Mouse (Mus musculus): Measurements from ENCODE around the gene Gm20708. TPM values are rescaled to one million over a fixed set of nuclear protein-coding genes. Genes with fewer than 3 reads are reported as not detected.

The Gm20708 gene
- polyA plus RNA-seq, 1 experiment, result 0.35 TPM

- H3ac ChIP-seq (ENCODE audit: control insufficient read depth, insufficient read length), result peak overlapping the region; percentile 52
- H3K36me3 ChIP-seq (ENCODE audit: control insufficient read depth, insufficient read depth), result peaks cover 11% of the 10 kb centered on the region
- no peaks in the 10 kb centered on the region for H3K27me3 ChIP-seq (ENCODE audit: control insufficient read depth, insufficient read depth, insufficient read length)
- peak overlapping the region; percentile 88 for H3K4me3 ChIP-seq
- TF ChIP-seq TCF12 (IDR thresholded peaks at IDR 0.05; ENCODE audit: insufficient read depth, poor library complexity, severe bottlenecking), result no peak
- TF ChIP-seq POLR2A (IDR thresholded peaks at IDR 0.05; ENCODE audit: insufficient read length, low read depth), result peak; percentile 34
- peak; percentile 51 for TF ChIP-seq POLR2AphosphoS2 (IDR thresholded peaks at IDR 0.05; ENCODE audit: insufficient read length, low read depth)
- H3K79me2 ChIP-seq (ENCODE audit: control insufficient read depth, insufficient read depth), result peaks cover 43% of the 10 kb centered on the region
- peak overlapping the region; percentile 82 for H3K4me2 ChIP-seq (ENCODE audit: low read depth)
These were observed 39.0 kb downstream of the Gm20708 start for GRCm38 (mm10) chr11:117848271-117848984.

GRCm38 (mm10) chr11:117848985-117849671 is 39.7 kb downstream of the Gm20708 start, which contains the start of gene Birc5:
Gene Birc5 (plus strand): TSS chr11:117849251.
- peaks cover 49% of the 10 kb centered on the region for H3K79me2 ChIP-seq (ENCODE audit: control insufficient read depth, insufficient read depth)
- TF ChIP-seq MAX (IDR thresholded peaks at IDR 0.05; ENCODE audit: low read depth) (no peak), TCF3 (IDR thresholded peaks at IDR 0.05; ENCODE audit: insufficient read length, low read depth) (peak; percentile 16), POLR2A (IDR thresholded peaks at IDR 0.05; ENCODE audit: insufficient read length, low read depth) (peak; percentile 92), USF1 (IDR thresholded peaks at IDR 0.05; ENCODE audit: low read depth) (no peak), SRF (IDR thresholded peaks at IDR 0.05; ENCODE audit: control insufficient read depth, insufficient read length, low read depth) (peak; percentile 84), MYOG (IDR thresholded peaks at IDR 0.05; ENCODE audit: control insufficient read depth in 1 of 3, insufficient read depth in 1 of 3, insufficient read length in 2 of 3, low read depth in 2 of 3) (peak; percentile 39 to 88 (median 54)), POLR2AphosphoS2 (IDR thresholded peaks at IDR 0.05; ENCODE audit: insufficient read length, low read depth) (peak; percentile 93), MYOD1 (IDR thresholded peaks at IDR 0.05; ENCODE audit: control insufficient read depth in 1 of 3, insufficient read length in 2 of 3, low read depth in 2 of 3) (peak in 2 of 3 experiments; percentile 71 to 77), E2F4 (IDR thresholded peaks at IDR 0.05; ENCODE audit: insufficient read depth) (peak; percentile 100)
- H3K4me2 ChIP-seq (ENCODE audit: low read depth), result peak within 1 kb of the TSS; percentile 82
- peaks cover 15% of the 10 kb centered on the region for H3K36me3 ChIP-seq (ENCODE audit: control insufficient read depth, insufficient read depth)
- H3K4me3 ChIP-seq, result peak within 1 kb of the TSS; percentile 88
- no peaks in the 10 kb centered on the region for H3K27me3 ChIP-seq (ENCODE audit: control insufficient read depth, insufficient read depth, insufficient read length)
- peak within 1 kb of the TSS; percentile 52 for H3ac ChIP-seq (ENCODE audit: control insufficient read depth, insufficient read length)

- TF ChIP-seq CEBPB (IDR thresholded peaks at IDR 0.05; ENCODE audit: insufficient read depth, poor library complexity, severe bottlenecking) (no peak), SRF (IDR thresholded peaks at IDR 0.05; ENCODE audit: control insufficient read depth, insufficient read length, low read depth) (no peak), E2F4 (IDR thresholded peaks at IDR 0.05; ENCODE audit: insufficient read depth) (no peak), REST (IDR thresholded peaks at IDR 0.05; ENCODE audit: insufficient read depth, insufficient read length) (no peak), POLR2AphosphoS2 (IDR thresholded peaks at IDR 0.05; ENCODE audit: insufficient read length, low read depth) (no peak), MYOG (IDR thresholded peaks at IDR 0.05; ENCODE audit: control insufficient read depth in 1 of 3, insufficient read depth in 1 of 3, insufficient read length in 2 of 3, low read depth in 2 of 3) (no peak), MYOD1 (IDR thresholded peaks at IDR 0.05; ENCODE audit: control insufficient read depth in 1 of 3, insufficient read length in 2 of 3, low read depth in 2 of 3) (no peak), TCF12 (IDR thresholded peaks at IDR 0.05; ENCODE audit: insufficient read depth, poor library complexity, severe bottlenecking) (no peak), MAX (IDR thresholded peaks at IDR 0.05; ENCODE audit: low read depth) (no peak), USF1 (IDR thresholded peaks at IDR 0.05; ENCODE audit: low read depth) (no peak), POLR2A (IDR thresholded peaks at IDR 0.05; ENCODE audit: insufficient read length, low read depth) (no peak), TCF3 (IDR thresholded peaks at IDR 0.05; ENCODE audit: insufficient read length, low read depth) (no peak)
- Histone ChIP-seq H3ac (ENCODE audit: control insufficient read depth, insufficient read length) (no peak overlapping the region), H3K79me2 (ENCODE audit: control insufficient read depth, insufficient read depth) (peaks cover 66% of the 10 kb centered on the region), H3K27me3 (ENCODE audit: control insufficient read depth, insufficient read depth, insufficient read length) (no peaks in the 10 kb centered on the region), H3K4me3 (no peak overlapping the region), H3K36me3 (ENCODE audit: control insufficient read depth, insufficient read depth) (peaks cover 25% of the 10 kb centered on the region), H3K4me2 (ENCODE audit: low read depth) (no peak overlapping the region)
These were observed 43.4 kb downstream of the Gm20708 start for GRCm38 (mm10) chr11:117852875-117853274.

- TF ChIP-seq POLR2A (IDR thresholded peaks at IDR 0.05; ENCODE audit: insufficient read length, low read depth) (no peak), POLR2AphosphoS2 (IDR thresholded peaks at IDR 0.05; ENCODE audit: insufficient read length, low read depth) (no peak), USF1 (IDR thresholded peaks at IDR 0.05; ENCODE audit: low read depth) (no peak)
- Histone ChIP-seq H3ac (ENCODE audit: control insufficient read depth, insufficient read length) (no peak overlapping the region), H3K4me3 (no peak overlapping the region), H3K79me2 (ENCODE audit: control insufficient read depth, insufficient read depth) (peaks cover 64% of the 10 kb centered on the region), H3K4me2 (ENCODE audit: low read depth) (no peak overlapping the region), H3K27me3 (ENCODE audit: control insufficient read depth, insufficient read depth, insufficient read length) (no peaks in the 10 kb centered on the region), H3K36me3 (ENCODE audit: control insufficient read depth, insufficient read depth) (peaks cover 25% of the 10 kb centered on the region)
These were observed 44.8 kb downstream of the Gm20708 start for GRCm38 (mm10) chr11:117854241-117854640.

GRCm38 (mm10) chr11:117855360-117855759 is 45.9 kb downstream of the Gm20708 start:
- Histone ChIP-seq H3K79me2 (ENCODE audit: control insufficient read depth, insufficient read depth) (peaks cover 53% of the 10 kb centered on the region), H3ac (ENCODE audit: control insufficient read depth, insufficient read length) (no peak overlapping the region), H3K4me3 (no peak overlapping the region), H3K4me2 (ENCODE audit: low read depth) (no peak overlapping the region), H3K27me3 (ENCODE audit: control insufficient read depth, insufficient read depth, insufficient read length) (no peaks in the 10 kb centered on the region), H3K36me3 (ENCODE audit: control insufficient read depth, insufficient read depth) (peaks cover 25% of the 10 kb centered on the region)
- TF ChIP-seq MYOG (IDR thresholded peaks at IDR 0.05; ENCODE audit: control insufficient read depth in 1 of 3, insufficient read depth in 1 of 3, insufficient read length in 2 of 3, low read depth in 2 of 3), result no peak
- no peak for TF ChIP-seq SRF (IDR thresholded peaks at IDR 0.05; ENCODE audit: control insufficient read depth, insufficient read length, low read depth)
- no peak for TF ChIP-seq POLR2A (IDR thresholded peaks at IDR 0.05; ENCODE audit: insufficient read length, low read depth)
- no peak for TF ChIP-seq POLR2AphosphoS2 (IDR thresholded peaks at IDR 0.05; ENCODE audit: insufficient read length, low read depth)
- TF ChIP-seq REST (IDR thresholded peaks at IDR 0.05; ENCODE audit: insufficient read depth, insufficient read length), result no peak
